Mouse (Mus musculus) heart, embryonic 15.5 days (tissue): ENCODE results near the gene Gatb. TPM values are rescaled to one million over a fixed set of nuclear protein-coding genes. Genes with fewer than 3 reads are reported as not detected.

Experiments
- ATAC-seq: fragments of 200-750 bp; cut with Nextera tagmentation; replicated peaks from 2 replicates; pipeline ENCODE4 v1.8.0; 2017; ENCODE audit warnings: low read depth, moderate TSS enrichment; ENCODE audit not compliant: insufficient number of reproducible peaks, insufficient read depth, low FRiP score
- H3K27ac ChIP-seq: fragments of 300-500 bp; sonication (generic); 2 replicates; pipeline ENCODE4 v1.5.1; 2015; ENCODE audit warnings: mild to moderate bottlenecking, inconsistent platforms
- H3K27me3 ChIP-seq: fragments of 300-500 bp; sonication (generic); 2 replicates; pipeline ENCODE4 v1.6.1; 2015; ENCODE audit warnings: inconsistent platforms
- H3K36me3 ChIP-seq: fragments of 300-500 bp; sonication (generic); 2 replicates; pipeline ENCODE4 v1.6.1; 2015; ENCODE audit warnings: mild to moderate bottlenecking, inconsistent platforms
- H3K4me1 ChIP-seq: fragments of 300-500 bp; sonication (generic); replicated peaks from 2 replicates; pipeline ENCODE4 v1.6.1; 2015; ENCODE audit warnings: inconsistent platforms
- H3K4me2 ChIP-seq: fragments of 300-500 bp; sonication (generic); 2 replicates; pipeline ENCODE4 v1.6.1; 2015; ENCODE audit warnings: inconsistent platforms, mild to moderate bottlenecking, moderate library complexity
- H3K4me3 ChIP-seq: fragments of 300-500 bp; sonication (generic); 2 replicates; pipeline ENCODE4 v1.5.1; 2015; ENCODE audit warnings: mild to moderate bottlenecking, inconsistent platforms
- H3K9ac ChIP-seq: fragments of 300-500 bp; sonication (generic); 2 replicates; pipeline ENCODE4 v1.6.1; 2015; ENCODE audit warnings: mild to moderate bottlenecking, inconsistent platforms
- H3K9me3 ChIP-seq: fragments of 300-500 bp; sonication (generic); replicated peaks from 2 replicates; pipeline ENCODE4 v1.6.1; 2016; ENCODE audit warnings: inconsistent platforms
- WGBS: fragments of 180-500 bp; shearing (Covaris S2); methylation state at CpG from one replicate; pipeline ENCODE4 v1.1.7; 2015; ENCODE audit warnings: mixed read lengths; 5-methylcytosine and 5-hydroxymethylcytosine counted together
- polyA plus RNA-seq: library from polyadenylated mRNA; unstranded; fragments of >200 nt; fragmentation: Nextera tagmentation; extraction: Ambion mirVana; gene quantifications from 2 replicates; pipeline ENCODE4 v1.2.1, GENCODE M21; 2015

The Gatb gene
- polyA plus RNA-seq, 1 experiment from 2014 or later, result 37.6 TPM

DNA sequence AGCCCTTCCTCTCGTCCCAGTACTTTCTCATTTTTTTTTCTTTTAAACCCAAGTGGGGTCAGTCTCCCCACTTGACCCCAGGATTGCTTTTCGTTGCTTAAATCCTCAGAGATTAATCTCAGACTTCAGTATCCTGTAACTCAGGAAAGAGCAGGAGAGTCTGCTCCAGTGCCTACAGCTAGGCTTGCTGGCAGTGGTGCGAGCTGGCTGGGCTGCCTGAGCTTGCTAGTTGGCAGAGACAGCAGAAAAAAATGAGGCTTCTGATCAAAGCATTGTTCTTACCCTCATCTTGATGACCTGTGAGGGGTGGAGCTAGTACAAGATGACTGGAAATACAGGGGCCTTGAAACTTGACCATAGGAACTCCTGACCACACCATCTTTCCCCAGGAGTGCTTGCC, 20.5 kb downstream of the Gatb start:
- ATAC-seq, result no peak

GRCm38 (mm10) chr3:85599526-85599925, 25.6 kb downstream of the Gatb start:
- Histone ChIP-seq H3K4me3 (no peak overlapping the region), H3K9me3 (no peaks in the 10 kb centered on the region), H3K9ac (no peak overlapping the region), H3K4me2 (no peak overlapping the region), H3K27ac (no peak overlapping the region), H3K4me1 (peaks cover 18% of the 10 kb centered on the region), H3K27me3 (no peaks in the 10 kb centered on the region), H3K36me3 (no peaks in the 10 kb centered on the region)
- WGBS, result 85% methylated on average over 3 of the region's 3 CpGs
- ATAC-seq, result no peak

More for the DNA sequence above, 20.5 kb downstream of the Gatb start:
- no peaks in the 10 kb centered on the region for H3K9me3 ChIP-seq
- WGBS, result 64% methylated on average over 3 of the region's 3 CpGs
- H3K36me3 ChIP-seq, result no peaks in the 10 kb centered on the region
- no peak overlapping the region for H3K4me2 ChIP-seq
- no peak overlapping the region for H3K4me3 ChIP-seq
- H3K27ac ChIP-seq, result no peak overlapping the region
- H3K9ac ChIP-seq, result no peak overlapping the region
- H3K27me3 ChIP-seq, result no peaks in the 10 kb centered on the region
- peaks cover 15% of the 10 kb centered on the region for H3K4me1 ChIP-seq

DNA sequence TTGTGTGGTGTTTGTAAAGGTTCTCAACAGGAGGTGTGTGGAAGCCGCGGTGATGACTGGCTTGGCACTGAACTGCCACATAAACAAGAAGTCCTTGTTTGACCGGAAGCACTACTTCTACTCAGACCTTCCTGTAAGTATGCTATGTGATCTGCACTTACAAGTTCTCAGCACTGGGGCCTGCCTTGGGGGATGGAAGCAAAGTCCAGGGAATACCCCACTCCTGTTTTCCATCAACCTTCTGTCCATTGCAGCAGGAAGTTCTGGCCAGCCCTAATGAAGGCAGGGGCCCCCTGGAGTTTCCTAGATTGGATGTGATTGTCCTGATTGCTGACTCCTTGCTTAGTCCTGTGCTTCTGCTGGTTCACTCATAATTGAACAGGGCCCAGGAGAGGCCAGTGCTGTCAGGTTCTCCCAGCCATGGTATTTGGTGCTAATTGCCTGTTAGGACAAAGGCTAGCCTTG, 28.0 kb downstream of the Gatb start:
- Histone ChIP-seq H3K4me2 (no peak overlapping the region), H3K9me3 (no peaks in the 10 kb centered on the region), H3K27ac (peak overlapping the region; percentile 61), H3K4me1 (peaks cover 26% of the 10 kb centered on the region), H3K9ac (no peak overlapping the region), H3K27me3 (no peaks in the 10 kb centered on the region), H3K36me3 (no peaks in the 10 kb centered on the region), H3K4me3 (no peak overlapping the region)
- WGBS, result 24% methylated on average over 3 of the region's 3 CpGs
- ATAC-seq, result no peak

DNA sequence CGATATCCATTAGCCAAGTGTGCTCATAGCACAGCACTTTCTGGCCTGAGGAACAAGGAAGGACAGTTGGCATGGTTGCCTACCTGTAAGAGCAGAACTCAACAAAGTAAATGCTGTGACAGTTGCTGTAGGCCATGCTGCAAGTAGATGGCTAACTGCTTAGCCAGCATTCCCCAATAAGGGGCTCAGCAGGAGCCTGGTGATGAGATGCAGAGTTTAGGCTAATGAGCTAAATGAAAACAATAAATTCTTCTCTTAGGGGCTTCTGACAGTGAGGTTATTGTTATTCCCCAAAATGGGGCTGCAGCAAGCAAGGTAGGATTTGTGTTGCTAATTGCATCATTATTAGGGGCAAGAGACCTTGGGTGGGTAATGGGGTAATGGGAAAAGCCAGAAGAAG, 29.9 kb downstream of the Gatb start:
- H3K4me3 ChIP-seq, result no peak overlapping the region
- 86% methylated on average over 1 of the region's 1 CpGs for WGBS
- H3K27ac ChIP-seq, result no peak overlapping the region
- no peaks in the 10 kb centered on the region for H3K36me3 ChIP-seq
- H3K4me2 ChIP-seq, result no peak overlapping the region
- no peaks in the 10 kb centered on the region for H3K9me3 ChIP-seq
- H3K27me3 ChIP-seq, result no peaks in the 10 kb centered on the region
- peaks cover 26% of the 10 kb centered on the region for H3K4me1 ChIP-seq
- ATAC-seq, result no peak
- no peak overlapping the region for H3K9ac ChIP-seq

- 87% methylated on average over 3 of the region's 3 CpGs for WGBS
- Histone ChIP-seq H3K27ac (no peak overlapping the region), H3K9ac (no peak overlapping the region), H3K9me3 (no peaks in the 10 kb centered on the region), H3K4me1 (peaks cover 14% of the 10 kb centered on the region), H3K4me3 (no peak overlapping the region), H3K27me3 (no peaks in the 10 kb centered on the region), H3K36me3 (no peaks in the 10 kb centered on the region), H3K4me2 (no peak overlapping the region)
- no peak for ATAC-seq
Observed at GRCm38 (mm10) chr3:85606912-85607311, 33.0 kb downstream of the Gatb start.

- H3K27ac ChIP-seq, result no peak overlapping the region
- 82% methylated on average over 2 of the region's 2 CpGs for WGBS
Observed at GRCm38 (mm10) chr3:85607753-85608152, 33.8 kb downstream of the Gatb start.

DNA sequence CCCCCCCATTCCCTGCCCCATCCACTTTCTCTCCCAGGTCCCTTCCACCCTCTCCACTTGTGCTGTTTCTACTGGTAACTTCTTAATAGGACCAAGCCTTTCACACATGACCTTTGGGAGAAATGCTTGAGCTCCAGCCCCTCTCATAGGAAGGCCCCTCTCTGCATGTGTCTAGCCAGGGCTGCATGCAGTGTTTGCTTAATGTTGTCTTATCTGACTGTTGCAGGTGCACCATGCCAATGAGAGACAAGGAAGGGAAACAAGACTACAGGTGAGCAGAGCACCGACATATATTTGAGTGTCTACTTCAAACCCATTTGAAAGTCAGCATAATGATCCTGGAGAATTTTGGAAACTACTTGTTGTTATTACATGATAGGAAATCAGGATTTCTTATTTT, 42.5 kb downstream of the Gatb start:
- no peaks in the 10 kb centered on the region for H3K9me3 ChIP-seq
- no peak overlapping the region for H3K27ac ChIP-seq
- H3K4me2 ChIP-seq, result no peak overlapping the region
- no peak overlapping the region for H3K9ac ChIP-seq
- ATAC-seq, result no peak
- no peaks in the 10 kb centered on the region for H3K4me1 ChIP-seq
- WGBS, result 96% methylated on average over 1 of the region's 1 CpGs
- peaks cover 8% of the 10 kb centered on the region for H3K36me3 ChIP-seq
- no peak overlapping the region for H3K4me3 ChIP-seq
- H3K27me3 ChIP-seq, result no peaks in the 10 kb centered on the region

More at GRCm38 (mm10) chr3:85607753-85608152, 33.8 kb downstream of the Gatb start:
- Histone ChIP-seq H3K9ac (no peak overlapping the region), H3K4me1 (peaks cover 10% of the 10 kb centered on the region; the same call in 1 of the 2 replicates), H3K4me2 (no peak overlapping the region), H3K9me3 (no peaks in the 10 kb centered on the region), H3K36me3 (no peaks in the 10 kb centered on the region), H3K27me3 (no peaks in the 10 kb centered on the region), H3K4me3 (no peak overlapping the region)
- ATAC-seq, result no peak

- Histone ChIP-seq H3K9me3 (no peaks in the 10 kb centered on the region), H3K27me3 (no peaks in the 10 kb centered on the region), H3K9ac (no peak overlapping the region), H3K27ac (no peak overlapping the region), H3K4me3 (no peak overlapping the region), H3K4me2 (no peak overlapping the region), H3K4me1 (no peaks in the 10 kb centered on the region), H3K36me3 (peaks cover 13% of the 10 kb centered on the region)
- 81% methylated on average over 6 of the region's 6 CpGs for WGBS
- no peak for ATAC-seq
Observed at GRCm38 (mm10) chr3:85618885-85619284, 45.0 kb downstream of the Gatb start.

- no peak for ATAC-seq
- no peak overlapping the region for H3K27ac ChIP-seq
- no peak overlapping the region for H3K4me2 ChIP-seq
- no peak overlapping the region for H3K4me3 ChIP-seq
- 74% methylated on average over 5 of the region's 5 CpGs for WGBS
- no peaks in the 10 kb centered on the region for H3K4me1 ChIP-seq
- H3K9me3 ChIP-seq, result no peaks in the 10 kb centered on the region
- no peaks in the 10 kb centered on the region for H3K27me3 ChIP-seq
- H3K36me3 ChIP-seq, result peaks cover 13% of the 10 kb centered on the region
- H3K9ac ChIP-seq, result no peak overlapping the region
Observed at GRCm38 (mm10) chr3:85619345-85619744, 45.4 kb downstream of the Gatb start.

DNA sequence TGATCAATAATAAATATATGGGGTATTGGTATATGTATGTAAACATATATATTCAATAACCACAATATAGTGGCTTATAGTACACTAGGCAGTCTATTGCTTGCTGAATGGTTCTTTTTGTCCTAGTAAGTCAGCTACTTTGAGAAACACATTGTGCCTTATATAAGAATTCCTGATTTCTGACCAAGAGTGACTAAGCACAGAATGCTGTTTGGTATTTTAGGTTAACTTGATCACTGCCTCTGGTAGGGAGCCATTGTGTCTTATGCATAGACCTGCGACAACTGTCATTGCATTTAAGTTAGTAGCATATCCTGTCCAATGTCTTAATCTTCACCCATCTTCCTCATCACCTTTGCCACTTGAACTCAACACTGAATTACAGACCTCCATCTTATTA, 45.8 kb downstream of the Gatb start:
- no peak for ATAC-seq
- Histone ChIP-seq H3K9me3 (no peaks in the 10 kb centered on the region), H3K27ac (no peak overlapping the region), H3K9ac (no peak overlapping the region), H3K27me3 (no peaks in the 10 kb centered on the region), H3K4me2 (no peak overlapping the region), H3K4me3 (no peak overlapping the region), H3K36me3 (peaks cover 13% of the 10 kb centered on the region), H3K4me1 (no peaks in the 10 kb centered on the region)
- WGBS, result 94% methylated on average over 1 of the region's 1 CpGs

GRCm38 (mm10) chr3:85629895-85630510, 56.1 kb downstream of the Gatb start:
- Histone ChIP-seq H3K9ac (no peak overlapping the region), H3K4me3 (no peak overlapping the region), H3K9me3 (no peaks in the 10 kb centered on the region), H3K36me3 (peaks cover 4% of the 10 kb centered on the region), H3K4me1 (no peaks in the 10 kb centered on the region; the same call in 1 of the 2 replicates), H3K27me3 (no peaks in the 10 kb centered on the region), H3K4me2 (no peak overlapping the region), H3K27ac (no peak overlapping the region)
- no peak for ATAC-seq
- 78% methylated on average over 4 of the region's 4 CpGs for WGBS

- Histone ChIP-seq H3K27me3 (no peaks in the 10 kb centered on the region), H3K4me2 (no peak overlapping the region), H3K9me3 (no peaks in the 10 kb centered on the region), H3K4me3 (no peak overlapping the region), H3K36me3 (peaks cover 4% of the 10 kb centered on the region), H3K4me1 (peaks cover 20% of the 10 kb centered on the region), H3K9ac (no peak overlapping the region), H3K27ac (no peak overlapping the region)
- ATAC-seq, result no peak
- 64% methylated on average over 2 of the region's 2 CpGs for WGBS
Observed at GRCm38 (mm10) chr3:85633733-85634132, 59.8 kb downstream of the Gatb start.
